Comparison of ENCODE assay signal across 13 mouse cellular contexts in genomic region chr17:12754243-12755007, GRCm38 (mm10). TPM values are rescaled to one million over a fixed set of nuclear protein-coding genes. Genes with fewer than 3 reads are reported as not detected.
DNase-seq lines count a peak whose midpoint lies in the region; ATAC-seq and TF ChIP-seq lines count a peak whose summit lies in the region.
"Had no signal": no experiment of that assay in that cellular context is flagged by ENCODE, and none has a peak within 500 bp of the region (broad histone marks: within the 10 kb centered on the region; RNA-seq: fewer than 3 reads in every experiment).

No protein-coding gene starts in this region.

- DNase-seq in heart, adult 2 months = no peak
- DNase-seq in heart, postnatal 36 days = no peak
- DNase-seq in lung, embryonic 14.5 days = no peak
- no peak for DNase-seq in lung, postnatal 10 days
- DNase-seq in stomach, postnatal 0 days (ENCODE audit: low spot score) = no peak
- no peak for DNase-seq in cerebellum, postnatal 14 days
- no peak for DNase-seq in left cerebral cortex, adult 2 months (ENCODE audit: extremely low spot score in 1 of 2, low spot score in 2 of 2)
- DNase-seq: cerebellum, adult 11-12 months; gastrocnemius, postnatal 25 days; kidney, postnatal 14 days had no signal

- H3K79me2 ChIP-seq in heart, adult 2 months (replicated peaks; ENCODE audit: control insufficient read depth, insufficient read depth, low read length) = peaks cover 5% of the 10 kb centered on the region

- intact Hi-C loops in heart, adult 2 months (cut with DNase I) = no loop called here
- intact Hi-C loops in heart, postnatal 36 days (cut with DNase I) = no loop called here
- intact Hi-C loops in left cerebral cortex, adult 2 months (cut with DNase I) = no loop called here

- no peak for TF ChIP-seq POLR2A in heart, adult 2 months (IDR thresholded peaks at IDR 0.05; ENCODE audit: insufficient read depth, low read depth, low read length)

- H3K27ac ChIP-seq in heart, adult 2 months = peak overlapping the region; percentile 44
- H3K27ac ChIP-seq in lung, embryonic 14.5 days (ENCODE audit: low read depth) = peak overlapping the region; percentile 55; the same call in 1 of the 2 replicates
- peak overlapping the region; percentile 86 for H3K27ac ChIP-seq in stomach, postnatal 0 days (replicated peaks)
- H3K27ac ChIP-seq in left cerebral cortex, adult 2 months = no peak overlapping the region
- H3K27ac ChIP-seq: limb, embryonic 13.5 days; midbrain, embryonic 12.5 days had no signal

- no peaks in the 10 kb centered on the region for H3K9me3 ChIP-seq in lung, embryonic 14.5 days (ENCODE audit: low read depth, low read length)
- H3K9me3 ChIP-seq in stomach, postnatal 0 days (ENCODE audit: control insufficient read depth, low read length) = no peaks in the 10 kb centered on the region
- H3K9me3 ChIP-seq: limb, embryonic 13.5 days; midbrain, embryonic 12.5 days had no signal

- WGBS in heart, adult 2 months = 25% methylated on average over 3 of the region's 3 CpGs
- 59% methylated on average over 3 of the region's 3 CpGs for WGBS in lung, embryonic 14.5 days
- WGBS in stomach, postnatal 0 days = 39% methylated on average over 3 of the region's 3 CpGs

- ATAC-seq in lung, embryonic 14.5 days (ENCODE audit: insufficient read depth) = no peak
- ATAC-seq in inflammation-experienced regulatory T-cells, adult 6 months = peak; percentile 20
- ATAC-seq in stomach, postnatal 0 days (ENCODE audit: low FRiP score, low TSS enrichment) = no peak

- H3K9ac ChIP-seq in heart, adult 2 months (ENCODE audit: low read depth, low read length) = no peak overlapping the region
- no peak overlapping the region for H3K9ac ChIP-seq in lung, embryonic 14.5 days
- H3K9ac ChIP-seq in stomach, postnatal 0 days (ENCODE audit: low read length) = no peak overlapping the region
- H3K9ac ChIP-seq: limb, embryonic 13.5 days had no signal

- H3K4me2 ChIP-seq in lung, embryonic 14.5 days = no peak overlapping the region
- H3K4me2 ChIP-seq in stomach, postnatal 0 days (replicated peaks; ENCODE audit: low read depth) = no peak overlapping the region
- H3K4me2 ChIP-seq: limb, embryonic 13.5 days; midbrain, embryonic 12.5 days had no signal

- no peak for TF ChIP-seq CTCF in heart, adult 2 months (IDR thresholded peaks at IDR 0.05)
- no peak for TF ChIP-seq CTCF in lung, embryonic 14.5 days (IDR thresholded peaks at IDR 0.05; ENCODE audit: low read depth)
- no peak for TF ChIP-seq CTCF in stomach, postnatal 0 days (IDR thresholded peaks at IDR 0.05; ENCODE audit: low read depth)
- no peak for TF ChIP-seq CTCF in left cerebral cortex, adult 2 months (IDR thresholded peaks at IDR 0.05)

- peaks cover 43% of the 10 kb centered on the region for H3K36me3 ChIP-seq in heart, adult 2 months (ENCODE audit: control insufficient read depth, insufficient read depth, low read length)
- peaks cover 57% of the 10 kb centered on the region for H3K36me3 ChIP-seq in lung, embryonic 14.5 days (ENCODE audit: insufficient read depth)
- no peaks in the 10 kb centered on the region for H3K36me3 ChIP-seq in stomach, postnatal 0 days (ENCODE audit: control insufficient read depth, insufficient read depth, low read length)
- H3K36me3 ChIP-seq: midbrain, embryonic 12.5 days had no signal

- H3K4me3 ChIP-seq in heart, adult 2 months = no peak overlapping the region
- H3K4me3 ChIP-seq in lung, embryonic 14.5 days (ENCODE audit: low read depth, low read length) = no peak overlapping the region
- no peak overlapping the region for H3K4me3 ChIP-seq in stomach, postnatal 0 days (ENCODE audit: low read depth, low read length)
- no peak overlapping the region for H3K4me3 ChIP-seq in left cerebral cortex, adult 2 months
- H3K4me3 ChIP-seq: limb, embryonic 13.5 days; midbrain, embryonic 12.5 days had no signal

- H3K4me1 ChIP-seq in heart, adult 2 months (ENCODE audit: control insufficient read depth, insufficient read depth, low read length) = peaks cover 70% of the 10 kb centered on the region
- peaks cover 70% of the 10 kb centered on the region for H3K4me1 ChIP-seq in lung, embryonic 14.5 days (ENCODE audit: insufficient read depth)
- H3K4me1 ChIP-seq in stomach, postnatal 0 days (replicated peaks; ENCODE audit: control insufficient read depth, insufficient read depth) = peaks cover 40% of the 10 kb centered on the region

- H3K27me3 ChIP-seq in heart, adult 2 months (ENCODE audit: control insufficient read depth, insufficient read depth, low read length) = no peaks in the 10 kb centered on the region
- no peaks in the 10 kb centered on the region for H3K27me3 ChIP-seq in lung, embryonic 14.5 days (ENCODE audit: insufficient read depth, low read length)
- no peaks in the 10 kb centered on the region for H3K27me3 ChIP-seq in stomach, postnatal 0 days (ENCODE audit: control insufficient read depth, insufficient read depth, low read length)
- H3K27me3 ChIP-seq: limb, embryonic 13.5 days; midbrain, embryonic 12.5 days had no signal

- no peak for TF ChIP-seq EP300 in heart, adult 2 months (IDR thresholded peaks at IDR 0.05; ENCODE audit: insufficient read depth, low read depth, low read length)
- no peak for TF ChIP-seq EP300 in stomach, postnatal 0 days (optimal IDR thresholded peaks at IDR 0.05)

RNA-seq across cellular contexts. Expression of gene Igf2r, which starts 15.0 kb away (rescaled TPM):
- total RNA-seq in heart, adult 2 months (2021) = 100 to 1,000 TPM in 1 of 2 experiments, 10 to 100 TPM in 1; 98.9 to 116 TPM
- polyA plus RNA-seq in heart, adult 2 months (2012; rRNA removed) = 34.0 and 53.7 TPM in 2 replicates
- total RNA-seq in heart, postnatal 36 days (2021) = 100 to 1,000 TPM; 109 to 113 TPM
- 86.6 and 87.0 TPM in 2 replicates for polyA plus RNA-seq in lung, embryonic 14.5 days (2014; fragmentation: Nextera tagmentation; extraction: Ambion mirVana)
- 10 to 100 TPM; 14.8 to 40.1 (median 36.0) TPM for polyA plus RNA-seq in inflammation-experienced regulatory T-cells, adult 6 months (2017; shearing (Covaris generic))
- 9.4 and 9.6 TPM in 2 replicates for polyA plus RNA-seq in stomach, postnatal 0 days (2015; fragmentation: Nextera tagmentation; extraction: Ambion mirVana)
- total RNA-seq in left cerebral cortex, adult 2 months (2021) = 10 to 100 TPM; 29.1 to 29.3 TPM
